Mouse (Mus musculus): ENCODE measurements around the gene Swap70.

DNA sequence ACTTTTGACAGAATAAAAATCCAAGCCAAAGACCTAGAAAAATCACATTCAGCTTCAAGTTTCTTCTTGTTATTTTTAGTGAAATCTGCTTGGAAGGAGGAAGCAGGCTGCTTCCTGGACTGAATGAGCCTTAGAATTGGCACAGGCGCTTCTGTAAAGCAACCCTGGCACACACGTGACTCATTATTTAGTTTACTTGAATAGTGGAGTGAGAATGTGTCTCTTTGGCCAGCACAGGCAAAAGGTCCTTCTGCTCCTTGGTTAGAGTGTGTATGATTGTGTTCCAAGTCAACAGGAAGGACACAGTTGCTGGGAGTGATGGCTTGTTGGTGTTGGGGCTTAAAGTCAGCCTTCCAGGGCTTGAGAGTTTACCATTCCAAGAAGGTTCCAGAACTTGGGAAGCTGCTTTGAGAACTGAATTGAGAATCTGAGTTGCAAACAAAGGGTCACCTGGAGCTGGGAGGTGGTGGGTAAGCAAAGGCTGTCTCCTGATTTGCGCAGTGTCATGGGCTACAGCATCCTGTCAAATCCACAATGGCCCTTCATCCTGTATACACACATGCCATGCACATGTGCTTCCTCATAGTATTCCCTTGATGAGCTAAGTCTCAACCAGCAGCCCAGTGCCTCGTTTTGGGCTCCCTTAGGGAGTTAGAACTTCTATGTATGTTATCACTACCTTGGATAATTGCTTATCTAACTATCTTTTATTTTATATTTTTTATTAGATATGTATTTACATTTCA lies 38.6 kb downstream of the Swap70 start:
- TF ChIP-seq CTCF (IDR thresholded peaks at IDR 0.05; ENCODE audit: control insufficient read depth, insufficient read depth, insufficient replicate concordance, low read depth, low read length) (no peak), POLR2A (IDR thresholded peaks at IDR 0.05; ENCODE audit: control insufficient read depth, low read depth, low read length) (no peak)

Measured in testis, adult 2 months (tissue).